Mouse (Mus musculus) kidney, embryonic 14.5 days (tissue): ENCODE data around the gene Tbp. TPM values are rescaled to one million over a fixed set of nuclear protein-coding genes. Genes with fewer than 3 reads are reported as not detected.

Experiments used
- ATAC-seq: fragments of 200-750 bp; cut with Nextera tagmentation; 2 replicates; pipeline ENCODE4 v1.8.0; 2017; ENCODE audit warnings: moderate number of reproducible peaks, mild to moderate bottlenecking, moderate TSS enrichment, moderate library complexity; ENCODE audit not compliant: low FRiP score, low TSS enrichment
- H3K27ac ChIP-seq: fragments of 300-500 bp; sonication (generic); 2 replicates; pipeline ENCODE4 v1.5.1; 2014; ENCODE audit warnings: low read depth, mild to moderate bottlenecking, low read length, moderate library complexity, mixed read lengths
- H3K27me3 ChIP-seq: fragments of 300-500 bp; sonication (generic); 2 replicates; pipeline ENCODE4 v1.6.1; 2014; ENCODE audit warnings: mild to moderate bottlenecking, low read length; ENCODE audit not compliant: control insufficient read depth, insufficient read depth
- H3K36me3 ChIP-seq: fragments of 300-500 bp; sonication (generic); 2 replicates; pipeline ENCODE4 v1.6.1; 2014; ENCODE audit warnings: low read length, mixed read lengths; ENCODE audit not compliant: control insufficient read depth, insufficient read depth
- H3K4me1 ChIP-seq: fragments of 300-500 bp; sonication (generic); 2 replicates; pipeline ENCODE4 v1.6.1; 2014; ENCODE audit warnings: low read length, mixed read lengths; ENCODE audit not compliant: control insufficient read depth, insufficient read depth
- H3K4me2 ChIP-seq: fragments of 300-500 bp; sonication (generic); replicated peaks from 2 replicates; pipeline ENCODE4 v1.6.1; 2014; ENCODE audit warnings: low read depth, mild to moderate bottlenecking, low read length
- H3K4me3 ChIP-seq: fragments of 300-500 bp; sonication (generic); 2 replicates; pipeline ENCODE4 v1.5.1; 2014; ENCODE audit warnings: mild to moderate bottlenecking, low read length
- H3K9ac ChIP-seq: fragments of 300-500 bp; sonication (generic); 2 replicates; pipeline ENCODE4 v1.6.1; 2014; ENCODE audit warnings: low read depth, mild to moderate bottlenecking, low read length, moderate library complexity
- H3K9me3 ChIP-seq: fragments of 300-500 bp; sonication (generic); 2 replicates; pipeline ENCODE4 v1.6.1; 2016; ENCODE audit warnings: low read length; ENCODE audit not compliant: control insufficient read depth
- WGBS: fragments of 180-500 bp; shearing (Covaris S2); extraction: QIAGEN DNeasy Blood & Tissue Kit; methylation state at CpG from one replicate; pipeline ENCODE4 v1.1.7; 2014; 5-methylcytosine and 5-hydroxymethylcytosine counted together
- polyA plus RNA-seq: library from polyadenylated mRNA; unstranded; fragments of >200 nt; fragmentation: Nextera tagmentation; extraction: Ambion mirVana; gene quantifications from 2 replicates; pipeline ENCODE4 v1.2.1, GENCODE M21; 2014

Tbp gene
- polyA plus RNA-seq, 1 experiment from 2014 or later, result 67.8 TPM

DNA sequence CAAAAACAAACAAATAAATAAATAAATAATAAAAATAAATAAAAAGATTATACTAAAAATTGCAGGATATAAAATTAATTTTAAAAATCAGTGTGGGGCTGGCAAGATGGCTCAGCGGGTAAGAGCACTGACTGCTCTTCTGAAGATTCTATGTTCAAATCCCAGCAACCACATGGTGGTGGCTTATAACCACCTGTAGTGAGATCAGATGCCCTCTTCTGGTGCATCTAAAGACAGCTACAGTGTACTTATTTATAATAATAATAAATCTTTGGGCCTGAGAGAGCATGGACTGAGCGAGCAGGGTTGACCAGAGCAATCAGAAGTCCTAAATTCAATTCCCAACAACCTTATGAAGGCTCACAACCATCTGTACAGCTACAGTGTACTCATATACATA is 60.3 kb downstream of the Tbp start:
- no peak overlapping the region for H3K27ac ChIP-seq
- no peak overlapping the region for H3K4me2 ChIP-seq
- no peak for ATAC-seq
- H3K36me3 ChIP-seq, result no peaks in the 10 kb centered on the region
- H3K9ac ChIP-seq, result no peak overlapping the region
- no peaks in the 10 kb centered on the region for H3K9me3 ChIP-seq
- H3K4me1 ChIP-seq, result 0 out of 2 replicates have a peak, but pooled peaks cover 3% of the 10 kb centered on the region
- no peak overlapping the region for H3K4me3 ChIP-seq
- H3K27me3 ChIP-seq, result no peaks in the 10 kb centered on the region
- 84% methylated on average over 2 of the region's 2 CpGs for WGBS

GRCm38 (mm10) chr17:15564014-15564927 is 64.6 kb downstream of the Tbp start, which contains the start of gene Prdm9:
Gene Prdm9 (minus strand): TSS chr17:15564354.
- Histone ChIP-seq H3K27me3 (no peaks in the 10 kb centered on the region), H3K4me1 (0 out of 2 replicates have a peak, but pooled peaks cover 3% of the 10 kb centered on the region), H3K27ac (peak within 1 kb of the TSS; percentile 92), H3K36me3 (no peaks in the 10 kb centered on the region), H3K9ac (peak within 1 kb of the TSS; percentile 63), H3K4me2 (peak within 1 kb of the TSS; percentile 54), H3K9me3 (no peaks in the 10 kb centered on the region), H3K4me3 (peak within 1 kb of the TSS; percentile 55)
- ATAC-seq, result peak; percentile 99
- WGBS, result under 1% methylated on average over 43 of the region's 43 CpGs

DNA sequence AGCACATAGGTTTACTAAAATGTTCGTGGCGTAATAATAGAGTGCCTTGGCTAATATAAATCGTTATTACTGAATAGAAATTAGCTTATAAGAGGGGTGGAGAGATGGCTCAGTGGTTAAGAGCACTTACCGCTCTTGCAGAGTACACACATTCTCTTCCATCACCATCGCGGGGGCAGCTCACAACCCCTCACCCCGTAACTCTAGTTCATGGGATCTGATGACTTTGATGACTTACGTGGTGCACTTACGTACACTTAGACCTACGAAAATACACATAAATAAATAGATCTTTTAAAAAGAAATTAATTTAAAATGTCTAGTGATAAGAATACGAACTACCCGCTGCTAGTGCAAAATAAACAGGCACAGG is 65.2 kb downstream of the Tbp start:
- Histone ChIP-seq H3K4me1 (0 out of 2 replicates have a peak, but pooled peaks cover 3% of the 10 kb centered on the region), H3K9ac (no peak overlapping the region; the same call in 1 of the 2 replicates), H3K4me2 (peak overlapping the region; percentile 53), H3K4me3 (peak overlapping the region; percentile 55), H3K27me3 (no peaks in the 10 kb centered on the region), H3K36me3 (no peaks in the 10 kb centered on the region), H3K27ac (no peak overlapping the region), H3K9me3 (no peaks in the 10 kb centered on the region)
- no peak for ATAC-seq
- 42% methylated on average over 12 of the region's 12 CpGs for WGBS

DNA sequence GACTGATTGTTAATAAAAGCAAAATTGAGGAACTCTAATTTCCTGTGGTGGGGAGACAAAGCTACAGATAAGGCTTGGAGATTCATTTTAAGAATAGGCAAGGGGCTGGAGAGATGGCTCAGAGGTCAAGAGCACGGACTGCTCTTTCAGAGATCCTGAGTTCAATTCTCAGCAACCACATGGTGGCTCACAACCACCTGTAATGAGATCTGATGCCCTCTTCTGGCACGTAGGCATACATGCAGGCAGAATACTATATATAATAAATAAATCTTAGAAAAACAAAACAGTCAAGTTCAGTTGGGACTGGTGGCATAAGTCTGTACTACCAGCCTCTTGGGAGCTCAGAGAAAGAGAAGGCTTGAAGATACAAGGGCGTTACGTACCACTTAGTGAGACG is 67.2 kb downstream of the Tbp start:
- Histone ChIP-seq H3K9ac (no peak overlapping the region), H3K27me3 (no peaks in the 10 kb centered on the region), H3K27ac (no peak overlapping the region), H3K4me3 (no peak overlapping the region), H3K36me3 (no peaks in the 10 kb centered on the region), H3K4me2 (no peak overlapping the region), H3K4me1 (0 out of 2 replicates have a peak, but pooled peaks cover 3% of the 10 kb centered on the region), H3K9me3 (no peaks in the 10 kb centered on the region)
- ATAC-seq, result no peak
- 81% methylated on average over 5 of the region's 5 CpGs for WGBS

- ATAC-seq, result no peak
- H3K27ac ChIP-seq, result no peak overlapping the region
- H3K36me3 ChIP-seq, result no peaks in the 10 kb centered on the region
- no peaks in the 10 kb centered on the region for H3K9me3 ChIP-seq
- H3K4me1 ChIP-seq, result no peaks in the 10 kb centered on the region
- no peak overlapping the region for H3K4me3 ChIP-seq
- 0 out of 2 replicates have a peak, but pooled peaks cover 2% of the 10 kb centered on the region for H3K27me3 ChIP-seq
- 60% methylated on average over 1 of the region's 1 CpGs for WGBS
- H3K9ac ChIP-seq, result no peak overlapping the region
- no peak overlapping the region for H3K4me2 ChIP-seq
Observed at GRCm38 (mm10) chr17:15575056-15575455, 75.4 kb downstream of the Tbp start.

DNA sequence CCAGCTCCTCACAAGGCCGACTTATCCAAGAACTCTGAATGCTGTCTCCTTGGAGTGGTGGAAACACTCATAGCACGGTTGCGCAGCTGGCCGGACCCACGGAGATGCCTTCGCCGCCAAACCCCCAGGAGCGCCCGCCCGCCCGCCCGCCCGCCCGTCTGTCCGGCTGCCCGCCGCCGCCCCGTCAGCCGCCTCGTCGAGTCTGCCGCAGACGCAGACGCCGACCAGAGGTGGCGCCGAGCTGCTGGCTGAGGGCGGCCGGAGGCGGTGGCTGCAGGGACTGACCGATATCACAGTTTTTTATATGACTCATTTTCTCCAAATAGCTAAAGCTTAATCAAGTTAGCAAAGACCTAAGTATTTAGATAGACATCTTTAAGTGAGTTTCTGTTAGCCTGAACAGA is 77.6 kb downstream of the Tbp start:
- Histone ChIP-seq H3K27me3 (0 out of 2 replicates have a peak, but pooled peaks cover 2% of the 10 kb centered on the region), H3K9me3 (no peaks in the 10 kb centered on the region), H3K4me3 (peak overlapping the region; percentile 35), H3K9ac (0 out of 2 replicates have a peak overlapping the region, but pooled peaks have one; percentile 7), H3K27ac (no peak overlapping the region), H3K36me3 (no peaks in the 10 kb centered on the region), H3K4me1 (no peaks in the 10 kb centered on the region), H3K4me2 (peak overlapping the region; percentile 51)
- peak; percentile 72; the same call in 1 of the 2 replicates for ATAC-seq
- 1% methylated on average over 32 of the region's 32 CpGs for WGBS

Other genes with a start within 250 kb of the Tbp start
- 16.4 and 24.6 TPM in 2 replicates for gene Dll1, start 123.0 kb upstream of the Tbp start, polyA plus RNA-seq
- 18.8 and 29.4 TPM in 2 replicates for gene Fam120b, start 103.7 kb upstream of the Tbp start, polyA plus RNA-seq
- 298 and 368 TPM in 2 replicates for gene Psmb1, start 137 bp upstream of the Tbp start, polyA plus RNA-seq
- gene Pdcd2, start 27.4 kb downstream of the Tbp start, polyA plus RNA-seq, result 54.2 and 54.5 TPM in 2 replicates
- 1.6 TPM in 2 replicates for gene Prdm9, start 64.5 kb downstream of the Tbp start, polyA plus RNA-seq
- gene Chd1, start 205.1 kb downstream of the Tbp start, polyA plus RNA-seq, result 40.5 and 49.4 TPM in 2 replicates